Mouse (Mus musculus) embryo, embryonic 10 days (tissue): ENCODE measurements around the gene D1Ertd622e.
A peak's percentile ranks its signal among the peaks of the same experiment; 100 is the strongest.
"Not testable (repeated sequence)": the region's sequence is repeated elsewhere in the genome, so short reads cannot be mapped to it uniquely, and the experiment has no call there.

Source experiments
- DNase-seq: peaks from one replicate; pipeline ENCODE4 v3.0.0-alpha.2; 2015; ENCODE audit warnings: low spot score

D1Ertd622e gene

GRCm38 (mm10) chr1:97632545-97633256, 29.2 kb downstream of the D1Ertd622e start:
- DNase-seq, result no peak

- no peak for DNase-seq
These were observed 29.9 kb downstream of the D1Ertd622e start for GRCm38 (mm10) chr1:97631843-97632470.

DNA sequence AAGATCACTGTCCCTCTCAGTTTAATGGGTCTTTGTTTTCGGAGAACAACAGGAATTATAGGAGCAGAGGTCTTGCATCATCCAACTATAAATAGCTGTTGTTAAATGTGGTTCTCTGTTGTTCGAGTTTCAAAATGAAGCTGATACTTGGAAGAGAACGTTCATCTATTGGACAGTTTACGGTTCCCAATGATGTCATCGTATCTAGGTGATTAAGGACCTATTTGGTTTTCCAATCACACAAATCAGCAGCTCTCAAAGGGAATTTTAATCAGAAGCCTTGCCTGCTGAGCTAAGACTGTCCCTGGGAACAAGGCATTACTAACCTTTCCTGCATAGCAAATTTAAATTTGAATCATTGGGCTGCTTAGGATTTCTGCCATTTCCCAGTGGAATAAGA, 31.7 kb downstream of the D1Ertd622e start:
- no peak for DNase-seq

DNA sequence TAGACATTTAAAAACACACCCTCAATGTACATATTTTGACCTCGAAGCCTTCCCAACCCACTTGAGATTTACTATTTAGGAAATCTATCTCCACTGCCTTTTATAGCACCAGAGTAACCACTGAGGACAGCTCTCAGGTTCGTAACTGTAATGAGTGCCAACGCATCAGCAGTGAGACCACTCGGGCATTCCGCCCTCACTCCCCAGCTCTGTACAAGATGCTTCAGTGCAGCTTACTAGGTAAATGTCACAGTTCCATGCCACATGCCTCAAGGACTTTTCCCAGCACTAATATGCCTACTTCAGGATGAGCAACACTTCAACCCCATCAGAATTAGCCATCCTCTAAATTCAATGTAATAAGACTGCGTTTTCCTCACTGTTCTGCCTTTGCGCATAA, 33.0 kb downstream of the D1Ertd622e start:
- no peak for DNase-seq

DNA sequence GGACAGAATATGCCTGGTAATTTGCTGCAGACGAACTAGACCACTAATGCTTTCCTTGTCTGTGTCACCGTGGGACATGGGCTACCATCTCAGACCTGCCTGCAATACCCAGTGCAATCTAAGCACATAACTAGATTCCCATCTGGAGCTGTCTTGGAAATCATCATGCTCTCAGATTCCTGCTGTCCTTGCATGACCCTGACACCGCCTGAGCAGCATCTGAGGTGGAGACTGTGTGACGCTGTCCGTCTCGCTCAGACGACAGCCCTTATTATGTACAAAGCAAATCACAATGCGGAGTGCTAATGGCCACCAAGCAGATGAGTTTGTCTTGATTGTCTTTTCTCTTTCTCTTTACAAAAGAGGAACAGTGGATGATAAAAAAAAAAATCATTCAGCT, 33.9 kb downstream of the D1Ertd622e start:
- no peak for DNase-seq

DNA sequence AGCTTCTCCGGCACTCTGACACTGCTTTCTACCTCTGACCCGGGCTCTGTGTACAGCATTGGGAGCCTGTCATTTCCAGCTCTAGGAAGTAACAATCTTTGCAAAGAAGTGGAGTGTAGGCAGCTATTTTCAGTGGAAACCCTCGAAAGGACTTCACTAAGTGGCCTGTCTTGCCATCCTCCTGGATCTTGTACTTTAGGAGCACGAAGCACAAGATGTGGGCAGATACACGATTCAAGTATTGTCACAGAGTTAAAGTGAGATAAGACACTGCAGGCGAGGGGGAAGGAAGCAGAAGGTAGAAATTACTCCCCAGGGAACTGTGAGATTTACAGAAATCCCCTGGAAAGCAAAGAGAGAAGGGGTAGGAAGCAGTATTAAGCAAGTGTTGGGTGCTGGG, 36.4 kb downstream of the D1Ertd622e start:
- DNase-seq, result no peak

DNA sequence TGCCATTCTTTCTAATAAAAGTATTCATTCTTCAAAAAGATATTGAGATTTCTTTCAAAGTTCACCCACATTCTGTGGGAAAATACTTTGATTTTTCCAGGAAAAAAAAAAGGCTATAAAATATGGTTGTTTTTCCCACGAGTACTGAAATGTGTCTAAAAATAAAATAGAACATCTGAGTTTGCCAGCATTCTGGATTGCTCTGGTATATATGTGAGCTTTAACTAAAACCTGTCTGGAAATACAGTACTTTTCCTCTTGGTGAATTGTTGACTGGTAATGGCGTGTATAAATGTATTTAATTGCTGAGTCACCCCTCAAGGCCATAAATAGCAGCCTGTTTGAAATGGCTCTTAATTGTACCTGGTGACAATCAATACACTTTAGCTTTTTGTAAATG, 37.5 kb downstream of the D1Ertd622e start:
- no peak for DNase-seq

DNA sequence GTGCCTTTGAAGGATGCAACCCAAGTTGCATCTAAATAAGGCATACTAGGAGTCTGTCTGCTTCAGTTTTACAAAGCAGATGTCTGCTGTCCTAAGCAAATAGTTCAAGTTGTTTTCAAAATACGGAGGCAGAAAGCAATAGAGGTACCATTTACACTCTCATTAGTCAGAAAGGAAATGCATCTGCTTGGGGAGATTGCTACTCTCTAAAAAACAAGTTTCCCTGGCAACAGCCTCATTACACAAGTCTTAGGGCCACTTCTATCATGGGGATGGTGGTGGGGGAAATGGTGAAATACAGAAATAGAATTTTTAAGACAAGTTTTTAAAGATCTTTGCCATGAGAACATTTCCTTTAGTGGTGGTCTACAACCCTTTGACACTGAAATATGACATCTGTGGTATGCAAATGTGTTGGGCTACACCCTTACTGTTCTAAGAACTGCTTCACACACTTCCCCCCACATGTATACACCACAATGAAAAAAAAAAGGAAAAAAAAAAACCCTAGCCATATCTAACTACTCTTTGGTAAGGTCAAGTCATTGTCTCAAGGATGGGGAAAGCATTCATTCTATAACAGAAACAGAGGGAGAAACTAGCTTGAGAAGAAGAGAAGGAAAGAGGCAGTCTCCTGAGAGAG, 38.5 kb downstream of the D1Ertd622e start:
- no peak for DNase-seq

- DNase-seq, result no peak
These were observed 39.2 kb downstream of the D1Ertd622e start for GRCm38 (mm10) chr1:97622574-97623208.

DNA sequence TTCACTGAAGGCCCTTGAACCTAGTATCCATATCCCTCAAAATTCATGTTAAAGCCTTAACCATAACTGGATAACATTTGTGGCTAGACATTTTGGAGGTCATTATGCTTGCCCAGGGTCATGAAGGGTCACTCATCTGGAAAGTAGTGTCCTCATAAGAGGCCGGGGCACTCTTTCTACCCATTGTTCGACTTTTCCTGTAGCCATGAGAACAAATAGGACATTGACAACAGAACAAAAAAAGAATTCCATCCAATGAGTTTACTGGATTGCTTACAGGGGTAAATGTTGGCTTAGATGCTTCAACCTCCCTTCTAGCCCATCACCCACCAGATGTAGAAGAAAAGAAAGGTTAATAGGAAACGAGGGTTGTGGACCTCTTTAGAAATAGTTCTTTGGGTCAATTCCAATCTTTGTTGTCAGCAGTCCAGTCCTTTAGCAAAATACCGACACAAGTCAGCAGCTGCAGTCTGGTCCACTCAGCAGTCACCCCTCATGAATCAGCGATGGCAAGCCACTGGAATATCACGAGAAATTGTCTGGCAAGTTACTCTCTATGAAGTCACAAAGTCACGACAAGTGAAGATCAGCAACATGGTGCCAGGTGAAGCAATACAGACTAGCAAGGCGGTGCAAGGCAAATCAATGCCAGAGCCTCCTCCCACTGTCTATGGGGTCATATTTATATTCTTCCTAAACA, 42.1 kb downstream of the D1Ertd622e start:
- DNase-seq, result no peak

DNA sequence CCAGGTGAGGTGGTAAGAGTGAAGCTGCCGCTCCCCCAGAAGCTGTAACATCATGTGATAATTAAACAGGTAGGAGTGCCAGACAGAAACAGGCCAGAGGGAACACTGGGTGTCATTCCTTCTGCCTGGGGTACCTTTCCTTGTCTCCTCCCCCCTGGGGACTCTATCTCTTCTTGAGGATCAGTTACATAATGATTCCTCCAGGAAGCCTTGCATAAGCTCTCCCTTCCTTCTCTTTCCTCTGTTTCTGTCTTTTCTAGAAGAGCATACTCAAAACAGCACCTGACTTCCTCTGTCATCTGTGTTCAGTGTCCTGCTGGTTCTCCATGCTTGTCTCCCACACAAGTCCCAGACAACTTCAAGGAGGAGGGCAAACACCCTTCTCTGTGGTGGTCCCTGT, 46.3 kb downstream of the D1Ertd622e start:
- no peak for DNase-seq

GRCm38 (mm10) chr1:97614531-97615462, 47.1 kb downstream of the D1Ertd622e start:
- no peak for DNase-seq

GRCm38 (mm10) chr1:97611747-97612146, 50.1 kb downstream of the D1Ertd622e start:
- no peak for DNase-seq

DNA sequence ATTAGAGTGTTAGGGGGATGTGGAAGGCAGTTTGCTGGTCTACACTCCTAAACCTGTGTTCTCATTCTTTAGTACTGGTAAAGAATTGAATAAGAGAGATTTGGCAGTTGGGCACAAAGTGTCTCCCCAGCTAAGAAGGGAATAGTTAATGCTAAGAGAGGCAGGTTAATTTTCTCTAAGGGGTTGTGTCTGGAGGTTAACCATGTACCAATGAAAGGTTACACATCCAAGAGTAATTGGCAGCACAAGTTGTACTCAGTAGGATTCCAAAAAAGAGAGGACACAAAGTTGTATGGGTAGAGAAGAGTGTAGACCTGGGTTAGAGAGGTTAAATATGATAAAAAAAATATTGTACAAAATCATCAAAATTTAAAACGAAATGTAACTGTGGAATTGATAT, 58.5 kb downstream of the D1Ertd622e start:
- no peak for DNase-seq

DNA sequence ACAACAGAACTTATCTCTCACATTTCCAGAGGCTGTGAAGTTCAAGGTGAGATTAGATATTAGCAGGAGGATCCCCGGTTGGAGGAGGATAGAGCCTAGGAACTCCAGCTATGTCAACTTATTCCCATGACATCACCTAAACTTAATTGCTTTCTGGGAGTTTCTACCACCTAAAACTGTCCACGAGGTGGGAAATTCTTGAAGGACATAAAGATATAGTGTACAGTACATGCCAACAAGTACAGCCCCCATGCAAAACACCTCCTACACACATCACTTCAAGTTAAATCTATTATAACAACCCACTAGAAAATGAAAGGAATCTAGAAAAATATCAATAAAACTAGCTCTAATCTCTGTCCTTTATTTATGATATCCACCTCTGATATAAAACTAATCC, 61.5 kb downstream of the D1Ertd622e start:
- no peak for DNase-seq

DNA sequence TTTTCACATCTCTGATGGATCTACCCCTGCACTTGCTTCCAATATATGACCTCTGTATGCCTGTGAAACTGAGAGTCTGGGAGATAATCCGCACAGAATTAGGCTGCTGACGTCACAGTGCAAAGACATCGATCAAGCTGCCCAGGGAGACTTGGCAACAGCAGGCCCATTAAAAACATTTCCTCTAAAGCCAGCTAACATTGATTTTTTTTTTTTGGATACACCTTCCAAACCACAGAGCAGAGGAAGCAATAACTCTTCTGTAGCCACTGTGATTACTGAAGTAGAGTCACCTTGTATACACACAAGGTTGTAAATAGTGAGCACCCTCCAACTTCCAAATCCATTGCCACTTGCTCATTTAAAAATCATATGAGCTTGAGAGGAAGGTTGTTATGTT, 62.8 kb downstream of the D1Ertd622e start:
- DNase-seq, result no peak

GRCm38 (mm10) chr1:97588561-97588960, 73.3 kb downstream of the D1Ertd622e start:
- DNase-seq, result peak; percentile 20

GRCm38 (mm10) chr1:97585106-97585505, 76.8 kb downstream of the D1Ertd622e start:
- DNase-seq, result no peak

DNA sequence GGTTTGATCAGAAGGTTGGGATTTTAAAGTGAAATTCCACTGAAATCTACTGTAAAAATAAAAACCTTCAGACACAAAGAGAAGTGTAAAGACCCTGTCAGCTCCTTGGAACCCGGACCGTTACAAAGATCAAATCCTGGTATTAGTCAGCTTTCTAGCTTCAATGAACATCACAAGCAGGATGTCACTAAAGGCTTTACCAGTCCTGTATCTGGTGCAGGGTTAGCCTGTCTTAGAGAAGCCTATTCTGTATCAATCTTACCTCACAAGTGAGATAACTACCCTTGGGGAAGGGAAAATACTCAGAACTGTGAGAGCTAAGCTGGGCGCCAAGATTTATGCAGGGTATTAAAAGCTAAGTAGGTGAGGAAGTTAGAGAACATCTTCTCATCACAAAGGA, 77.7 kb downstream of the D1Ertd622e start:
- DNase-seq, result no peak

- DNase-seq, result no peak
These were observed 78.8 kb downstream of the D1Ertd622e start for GRCm38 (mm10) chr1:97583085-97583484.

DNA sequence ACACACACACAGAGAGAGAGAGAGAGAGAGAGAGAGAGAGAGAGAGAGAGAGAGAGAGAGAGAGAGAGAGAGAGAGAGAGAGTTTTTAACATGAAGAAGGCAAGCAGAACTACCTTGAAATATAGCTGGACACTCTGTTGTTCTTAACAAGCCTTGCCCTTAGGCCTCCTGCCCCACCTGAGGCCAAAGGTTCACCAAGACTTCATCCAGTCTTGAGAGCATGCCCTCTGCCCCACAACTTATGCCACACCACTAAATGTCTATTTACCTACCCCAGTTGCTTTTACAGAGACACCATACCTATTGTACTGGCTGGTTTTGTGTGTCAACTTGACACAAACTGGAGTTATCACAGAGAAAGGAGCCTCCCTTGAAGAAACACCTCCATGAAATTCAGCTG, 81.2 kb downstream of the D1Ertd622e start:
- DNase-seq, result not testable (repeated sequence)
